Mouse (Mus musculus): ENCODE measurements at regions not wholly inside any gene's neighbourhood (a gene's known extent, or its start where the extent isn't known, plus 50 kb on each side); places are given as distances from the start of the nearest gene placed in this dataset.

DNA sequence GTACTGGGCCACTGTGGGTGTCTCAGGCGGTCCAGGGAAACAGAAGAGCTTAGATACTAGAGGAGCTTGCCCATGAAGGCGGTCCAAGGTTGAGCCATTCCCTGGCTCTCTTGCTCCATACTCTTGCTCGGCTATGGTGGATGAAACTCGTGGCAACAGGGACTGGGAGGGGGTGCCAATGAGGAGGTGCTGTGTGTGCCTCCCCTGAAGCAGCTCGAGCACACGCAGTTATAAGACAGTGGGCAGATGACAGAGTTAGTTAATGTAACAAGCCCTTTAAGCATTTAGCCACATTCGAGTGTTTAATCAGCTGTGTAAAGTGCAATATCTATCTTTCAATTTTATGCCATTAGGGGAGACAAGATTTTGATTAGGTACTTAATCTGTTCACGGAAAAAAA is 237.5 kb downstream of the Dhx35 start:
- dilution Hi-C loops (cut with MboI; ENCODE audit: extremely low pct_ligation_motif_present, extremely low pct_unique_long_range_greater_than_20kb, low sequenced_read_pairs) (no loop called here), in situ Hi-C loops (cut with MboI; ENCODE audit: low pct_ligation_motif_present, low pct_unique_long_range_greater_than_20kb, low sequenced_read_pairs) (no loop called here)
- Histone ChIP-seq H3K4me2 (ENCODE audit: insufficient read depth, low read depth, poor library complexity, severe bottlenecking) (no peak overlapping the region), H3K27ac (ENCODE audit: insufficient read depth, low read depth) (no peak overlapping the region), H3K4me1 (ENCODE audit: control insufficient read depth in 1 of 2, insufficient read depth in 2 of 2) (no peaks in the 10 kb centered on the region), H3K9ac (ENCODE audit: insufficient read depth, low read depth) (no peak overlapping the region), H3K27me3 (replicated peaks) (no peaks in the 10 kb centered on the region), H3K79me2 (replicated peaks; ENCODE audit: control insufficient read depth, extremely low read depth, insufficient read depth, poor library complexity, severe bottlenecking) (no peaks in the 10 kb centered on the region), H3K9me3 (replicated peaks; ENCODE audit: low read length) (no peaks in the 10 kb centered on the region), H3K4me3 (replicated peaks in 1 of 3; ENCODE audit: low read depth in 2 of 3, low read length in 2 of 3, poor library complexity in 1 of 3) (no peak overlapping the region), H3K36me3 (replicated peaks in 1 of 2; ENCODE audit: control insufficient read depth in 1 of 2, insufficient read depth in 1 of 2, low read length in 1 of 2) (no peaks in the 10 kb centered on the region)
- no peak for DNase-seq (ENCODE audit: extremely low read depth)
- TF ChIP-seq ZNF384 (IDR thresholded peaks at IDR 0.05; ENCODE audit: low read depth, low read length) (no peak), TCF12 (IDR thresholded peaks at IDR 0.05; ENCODE audit: low read depth, low read length) (no peak), CHD2 (IDR thresholded peaks at IDR 0.05; ENCODE audit: low read length) (no peak), UBTF (IDR thresholded peaks at IDR 0.05; ENCODE audit: low read depth, low read length) (no peak), MAX (IDR thresholded peaks at IDR 0.05; ENCODE audit: low read length) (no peak), POLR2A (IDR thresholded peaks at IDR 0.05; ENCODE audit: low read depth, low read length) (no peak), ETS1 (conservative IDR thresholded peaks at IDR 0.05; ENCODE audit: low read depth, low read length) (no peak), SMC3 (IDR thresholded peaks at IDR 0.05; ENCODE audit: low read depth, low read length) (no peak), NELFE (IDR thresholded peaks at IDR 0.05; ENCODE audit: low read depth, low read length) (no peak), ELF1 (IDR thresholded peaks at IDR 0.05; ENCODE audit: low read depth, low read length) (no peak), JUND (conservative IDR thresholded peaks at IDR 0.05; ENCODE audit: low read depth, low read length) (no peak), ZKSCAN1 (IDR thresholded peaks at IDR 0.05; ENCODE audit: borderline replicate concordance, low read depth, low read length) (no peak), CTCF (conservative IDR thresholded peaks at IDR 0.05 in 1 of 2, IDR thresholded peaks at IDR 0.05 in 1 of 2; ENCODE audit: low read depth in 2 of 2, low read length in 2 of 2) (no peak), KAT2A (IDR thresholded peaks at IDR 0.05; ENCODE audit: insufficient replicate concordance, low read length) (no peak), SIN3A (IDR thresholded peaks at IDR 0.05; ENCODE audit: low read length) (no peak), MXI1 (IDR thresholded peaks at IDR 0.05; ENCODE audit: low read depth, low read length) (no peak), GABPA (IDR thresholded peaks at IDR 0.05; ENCODE audit: insufficient replicate concordance, low read depth, low read length) (no peak), USF1 (IDR thresholded peaks at IDR 0.05; ENCODE audit: low read depth, low read length) (no peak), RCOR1 (conservative IDR thresholded peaks at IDR 0.05; ENCODE audit: low read depth, low read length) (no peak), MAFK (IDR thresholded peaks at IDR 0.05; ENCODE audit: insufficient replicate concordance, low read length) (no peak)

GRCm38 (mm10) chr2:159039916-159040315 is 245.3 kb downstream of the Dhx35 start:
- Histone ChIP-seq H3K9ac (ENCODE audit: insufficient read depth, low read depth) (no peak overlapping the region), H3K79me2 (replicated peaks; ENCODE audit: control insufficient read depth, extremely low read depth, insufficient read depth, poor library complexity, severe bottlenecking) (no peaks in the 10 kb centered on the region), H3K27me3 (replicated peaks) (no peaks in the 10 kb centered on the region), H3K4me1 (ENCODE audit: control insufficient read depth in 1 of 2, insufficient read depth in 2 of 2) (no peaks in the 10 kb centered on the region), H3K9me3 (replicated peaks; ENCODE audit: low read length) (peaks cover 2% of the 10 kb centered on the region), H3K4me3 (replicated peaks in 1 of 3; ENCODE audit: low read depth in 2 of 3, low read length in 2 of 3, poor library complexity in 1 of 3) (no peak overlapping the region), H3K4me2 (ENCODE audit: insufficient read depth, low read depth, poor library complexity, severe bottlenecking) (no peak overlapping the region), H3K27ac (ENCODE audit: insufficient read depth, low read depth) (no peak overlapping the region), H3K36me3 (replicated peaks in 1 of 2; ENCODE audit: control insufficient read depth in 1 of 2, insufficient read depth in 1 of 2, low read length in 1 of 2) (no peaks in the 10 kb centered on the region)
- no peak for DNase-seq (ENCODE audit: extremely low read depth)
- dilution Hi-C loops (cut with MboI; ENCODE audit: extremely low pct_ligation_motif_present, extremely low pct_unique_long_range_greater_than_20kb, low sequenced_read_pairs), result no loop called here
- TF ChIP-seq NELFE (IDR thresholded peaks at IDR 0.05; ENCODE audit: low read depth, low read length) (no peak), POLR2AphosphoS2 (IDR thresholded peaks at IDR 0.05; ENCODE audit: low read depth, low read length) (no peak)
- in situ Hi-C loops (cut with MboI; ENCODE audit: low pct_ligation_motif_present, low pct_unique_long_range_greater_than_20kb, low sequenced_read_pairs), result no loop called here
